Mouse (Mus musculus): ENCODE results near the gene Ccdc149.
A peak's percentile ranks its signal among the peaks of the same experiment; 100 is the strongest.

Gene Ccdc149

DNA sequence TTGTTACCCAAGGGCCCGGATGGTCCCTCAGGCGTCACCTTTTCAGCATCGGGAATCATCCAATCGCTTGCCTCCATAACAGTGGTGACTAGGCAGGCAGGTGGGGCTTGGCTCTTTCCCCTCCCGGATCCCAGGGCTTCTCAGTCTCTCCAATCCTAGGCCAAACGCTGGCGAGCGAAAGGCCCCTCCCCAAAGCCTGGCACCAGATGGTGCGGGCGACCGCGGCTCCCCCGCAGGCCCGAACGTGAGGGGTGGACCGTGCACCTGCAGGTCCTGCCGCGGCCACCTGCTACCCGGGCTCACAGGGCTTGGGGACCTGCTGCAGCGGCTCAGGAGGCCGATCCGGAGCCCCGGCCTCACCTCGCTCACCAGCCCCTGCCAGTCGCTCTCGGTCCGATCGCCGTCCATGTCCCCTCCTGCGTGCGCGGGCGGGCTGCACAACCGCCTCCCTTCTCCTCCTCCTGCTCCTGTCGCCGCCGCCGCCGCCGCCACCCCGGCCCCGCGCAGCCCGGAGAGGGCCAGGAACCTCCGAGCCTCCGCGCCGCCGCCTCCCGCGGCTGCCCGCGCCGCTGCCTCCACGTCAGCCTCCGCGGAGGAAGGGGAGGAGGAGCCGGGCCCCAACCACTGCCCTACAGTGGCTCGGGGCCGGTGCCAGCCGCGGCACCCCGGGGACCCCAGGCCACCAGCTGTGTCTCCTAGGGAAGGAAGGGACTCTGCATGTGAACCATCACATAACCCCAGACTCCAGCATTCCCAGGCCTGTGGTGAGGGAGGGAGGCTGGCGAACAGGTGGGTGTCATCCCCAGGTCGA lies at the start of gene Ccdc149:
Gene Ccdc149, minus strand, starts transcription at position 531 of the 811 bp plus-strand sequence.
- peak in 1 of 2 experiments; percentile 65 for DNase-seq (ENCODE audit: low spot score in 2 of 2)

DNA sequence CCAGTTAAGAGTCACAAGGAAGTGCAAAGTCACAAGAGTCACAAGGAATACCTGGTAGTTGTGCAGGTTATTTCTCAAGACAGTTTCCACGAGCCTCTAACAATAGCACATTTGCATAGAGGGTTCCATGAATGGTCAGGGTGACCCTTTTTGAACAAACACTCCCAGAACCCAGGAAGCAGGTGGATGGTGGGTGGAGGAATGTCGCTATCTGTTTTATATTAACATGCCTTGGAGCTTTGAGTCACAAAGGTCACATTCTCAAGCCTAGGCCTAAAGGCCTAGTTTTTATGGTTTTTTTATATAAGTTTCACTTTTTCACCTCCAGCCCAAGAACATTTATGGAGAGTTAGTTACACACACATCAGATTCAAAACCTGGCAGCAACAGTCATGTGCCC lies 48.6 kb upstream of the Ccdc149 start:
- no peak for DNase-seq (ENCODE audit: low spot score in 2 of 2)

DNA sequence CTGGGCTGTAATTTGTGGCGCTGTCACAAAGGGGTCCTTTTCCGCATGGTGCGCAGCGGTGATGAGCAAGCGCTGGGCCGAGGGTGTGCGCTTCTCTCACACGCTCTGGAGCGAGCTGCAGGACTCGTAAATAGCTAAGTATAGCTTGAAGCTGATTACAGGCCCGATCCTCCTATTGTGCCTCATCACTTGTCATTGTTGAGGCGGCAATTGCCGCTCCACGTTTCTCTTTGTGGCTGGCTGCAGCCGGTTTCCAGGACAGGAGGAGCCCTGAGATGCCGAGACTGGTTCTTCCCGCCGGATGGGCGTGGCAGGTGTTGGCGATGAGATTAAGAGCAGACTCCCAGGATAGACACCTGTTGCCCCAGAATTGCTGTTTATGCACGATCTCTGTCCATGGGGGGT lies 44.8 kb upstream of the Ccdc149 start:
- DNase-seq (ENCODE audit: low spot score in 2 of 2) = no peak

DNA sequence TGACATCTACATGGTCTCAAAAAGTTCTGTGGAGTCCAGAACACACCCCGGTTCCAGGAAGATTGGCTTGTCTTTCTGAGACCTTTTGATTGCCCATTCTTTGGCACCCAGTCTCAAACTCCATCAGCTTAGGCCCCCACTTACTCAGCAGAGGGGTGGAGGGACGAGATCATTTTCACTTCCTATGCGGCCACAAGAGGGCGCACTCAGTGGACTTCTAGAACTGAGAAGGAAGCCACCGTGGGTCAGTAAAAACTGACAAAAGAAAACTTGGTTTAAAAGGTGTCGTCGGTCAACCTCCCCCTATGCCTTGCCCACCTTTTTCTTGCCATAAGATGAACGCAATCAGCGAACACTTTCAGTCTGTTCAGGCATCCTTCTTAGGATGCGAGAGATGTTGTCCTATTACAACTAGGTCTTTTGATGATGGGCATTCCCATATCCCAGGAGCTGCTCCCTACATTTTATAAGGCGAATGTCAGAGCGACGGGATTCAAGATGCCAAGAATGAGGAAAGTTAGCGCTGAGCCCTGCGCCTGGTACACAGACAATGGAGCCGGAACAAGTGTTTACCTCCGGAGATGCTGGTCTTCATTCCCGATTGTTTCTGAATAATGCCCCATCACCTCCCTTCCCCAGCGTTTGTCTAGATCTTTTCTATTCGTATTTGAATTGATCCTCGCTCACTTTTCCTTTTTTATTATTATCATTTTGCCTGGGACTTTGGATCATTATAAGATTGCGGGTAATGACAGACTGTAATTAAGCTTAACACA lies 44.1 kb upstream of the Ccdc149 start:
- DNase-seq (ENCODE audit: low spot score in 2 of 2) = peak; percentile 45 to 80

DNA sequence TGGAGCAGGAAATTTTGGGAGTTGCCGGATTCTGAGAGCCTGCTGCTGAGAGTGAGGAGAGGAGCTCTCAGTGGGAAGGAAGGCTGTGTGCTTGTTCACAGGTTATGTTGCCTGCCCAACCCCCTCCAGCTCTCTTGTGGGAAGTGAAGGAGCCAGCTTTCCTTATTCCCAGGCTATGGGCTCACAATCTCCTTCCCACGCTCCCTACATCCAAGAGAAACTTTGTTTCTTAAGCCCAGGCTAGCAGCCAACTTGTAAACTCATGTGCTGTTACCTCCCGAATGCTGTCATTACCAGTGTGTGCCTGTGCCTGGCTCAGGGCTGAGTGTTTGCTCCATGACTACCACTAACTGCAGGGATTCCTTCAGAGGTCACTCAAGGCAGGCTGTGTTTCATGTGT lies 39.8 kb upstream of the Ccdc149 start:
- DNase-seq (ENCODE audit: low spot score in 2 of 2) = no peak

DNA sequence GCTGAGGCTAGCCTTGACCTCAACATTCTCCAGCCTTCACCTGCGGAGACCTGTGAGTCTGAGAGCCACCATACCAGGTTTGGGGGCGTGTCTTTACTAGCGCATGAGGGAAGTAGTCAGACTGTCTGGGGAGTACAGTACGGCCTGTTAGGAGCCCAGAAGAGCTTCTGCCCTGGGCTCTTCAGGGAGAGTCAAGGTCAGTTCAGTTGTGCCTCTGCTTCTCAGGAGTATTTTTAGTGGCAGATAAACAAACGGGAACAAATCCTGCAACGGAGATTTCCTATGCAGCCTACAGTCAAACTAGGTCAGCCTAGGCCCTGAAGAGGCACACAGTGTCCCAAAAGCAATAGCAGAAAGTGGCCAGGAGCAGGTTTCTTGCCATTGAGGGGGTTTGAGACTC lies 38.1 kb upstream of the Ccdc149 start:
- no peak for DNase-seq (ENCODE audit: low spot score in 2 of 2)

DNA sequence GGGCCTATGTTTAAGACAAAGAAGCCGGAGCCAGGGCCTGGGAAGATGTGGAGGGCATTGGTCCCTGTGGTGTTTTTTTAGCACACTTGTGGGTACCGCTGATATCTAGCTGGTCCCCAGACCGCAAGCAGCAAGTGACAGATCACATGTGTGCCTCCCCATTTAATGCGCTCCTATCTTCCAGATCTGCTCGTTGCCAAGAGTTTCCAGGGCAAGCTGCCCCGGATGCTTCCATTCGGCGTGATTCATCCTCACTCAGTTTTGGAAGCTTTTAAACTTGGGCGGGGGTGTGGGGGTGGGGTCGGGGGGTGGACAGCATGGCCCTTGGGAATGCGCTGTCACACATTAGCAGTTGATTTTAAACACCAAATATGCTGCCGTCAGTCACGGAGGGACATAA lies 33.3 kb upstream of the Ccdc149 start:
- no peak for DNase-seq (ENCODE audit: low spot score in 2 of 2)

DNA sequence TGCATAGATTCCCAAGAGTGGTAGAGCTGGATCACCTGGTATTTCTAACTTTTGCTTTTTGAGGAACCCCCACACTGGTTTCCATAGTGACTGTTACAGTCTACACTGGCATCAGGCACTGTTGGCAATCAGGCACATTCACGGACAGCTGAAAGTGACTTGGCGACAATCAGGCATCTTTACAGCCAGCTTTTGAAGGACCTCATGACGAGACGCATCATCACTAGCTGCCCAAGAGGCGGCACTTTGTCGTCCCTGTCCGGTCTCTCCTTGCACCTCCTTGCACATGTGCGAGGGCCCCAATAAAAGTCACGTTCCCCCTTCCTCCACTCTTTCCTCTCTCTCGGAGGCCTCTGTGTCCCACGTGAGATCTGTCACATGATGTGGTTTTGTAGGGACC lies 32.8 kb upstream of the Ccdc149 start:
- DNase-seq (ENCODE audit: low spot score in 2 of 2) = no peak

DNA sequence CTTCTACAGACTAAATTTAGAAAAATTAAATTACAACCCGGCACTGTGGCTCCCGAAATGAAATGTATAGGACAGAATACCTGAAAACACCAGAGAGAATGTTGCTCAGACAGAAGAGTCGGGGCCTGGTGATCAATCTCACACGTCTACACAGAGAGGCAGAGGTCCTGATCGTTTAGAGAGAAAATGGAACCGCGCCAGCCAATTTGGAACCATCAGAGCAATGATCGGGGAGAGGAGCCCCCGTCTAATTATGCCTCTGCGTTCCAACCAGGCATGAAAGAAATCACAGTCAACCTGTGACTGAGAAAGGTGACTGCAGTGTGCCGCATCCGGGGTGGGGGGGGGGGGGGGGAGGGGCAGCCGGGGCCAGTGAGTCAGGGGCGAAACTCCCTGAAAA lies 24.4 kb upstream of the Ccdc149 start:
- no peak for DNase-seq (ENCODE audit: low spot score in 2 of 2)

DNA sequence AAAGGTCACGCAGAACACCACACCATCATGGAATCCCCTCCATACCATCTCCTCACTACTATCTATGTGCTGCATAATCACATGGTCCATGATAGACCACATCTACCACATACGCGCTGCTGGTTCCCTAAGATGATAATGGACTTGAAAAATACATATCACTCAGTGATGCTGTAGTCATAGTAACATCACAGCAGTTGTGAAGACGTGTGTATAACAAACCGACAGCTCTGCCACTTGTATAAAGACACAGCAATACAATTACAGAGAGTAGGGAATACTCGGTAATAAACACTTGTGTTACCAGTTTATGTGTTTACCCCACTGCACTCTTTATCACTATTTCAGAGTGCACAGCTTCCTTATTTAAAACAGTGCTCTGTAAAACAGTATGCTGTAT lies 20.2 kb upstream of the Ccdc149 start:
- no peak for DNase-seq (ENCODE audit: low spot score in 2 of 2)

DNA sequence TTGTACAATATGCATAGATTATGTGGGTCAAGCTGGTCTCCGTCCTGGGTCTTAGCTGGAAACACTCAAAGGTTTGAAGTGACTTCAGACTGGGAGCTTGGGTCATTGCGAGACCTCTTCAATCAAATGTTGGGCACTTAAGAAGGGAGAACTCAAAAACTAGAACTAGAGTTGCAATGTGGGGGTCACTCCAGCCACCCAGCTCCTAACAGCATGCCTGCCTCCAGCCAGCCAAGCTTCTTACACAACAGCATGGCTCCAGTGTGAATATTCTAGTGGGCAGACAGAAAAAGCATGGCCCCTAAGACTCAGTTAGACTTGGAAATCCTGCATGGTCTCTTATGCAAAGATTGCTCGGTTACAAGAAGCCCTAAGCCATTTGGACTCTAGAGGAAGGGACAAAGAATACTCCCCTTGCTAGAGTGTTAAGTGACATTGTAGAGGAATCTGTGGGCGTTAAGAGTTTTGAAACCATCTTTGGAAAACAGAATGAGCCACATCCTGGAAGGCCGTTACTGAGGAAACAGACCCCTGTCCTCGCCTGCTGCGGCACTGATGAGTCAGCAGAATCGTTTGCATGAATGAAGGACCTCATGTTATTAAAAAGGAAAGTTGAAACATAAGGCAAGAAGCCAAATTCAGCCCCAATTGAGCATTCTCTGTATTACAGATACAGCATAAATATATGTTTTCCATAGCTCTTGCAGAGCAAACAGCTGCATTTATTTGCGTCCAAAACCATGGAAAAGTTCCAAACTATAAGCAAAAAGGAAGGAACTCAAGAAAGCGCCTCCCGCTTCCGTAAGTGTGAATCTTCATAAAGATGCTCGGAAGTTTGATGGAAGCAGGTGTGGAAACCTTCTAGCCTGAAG lies 16.5 kb upstream of the Ccdc149 start:
- no peak for DNase-seq (ENCODE audit: low spot score in 2 of 2)

DNA sequence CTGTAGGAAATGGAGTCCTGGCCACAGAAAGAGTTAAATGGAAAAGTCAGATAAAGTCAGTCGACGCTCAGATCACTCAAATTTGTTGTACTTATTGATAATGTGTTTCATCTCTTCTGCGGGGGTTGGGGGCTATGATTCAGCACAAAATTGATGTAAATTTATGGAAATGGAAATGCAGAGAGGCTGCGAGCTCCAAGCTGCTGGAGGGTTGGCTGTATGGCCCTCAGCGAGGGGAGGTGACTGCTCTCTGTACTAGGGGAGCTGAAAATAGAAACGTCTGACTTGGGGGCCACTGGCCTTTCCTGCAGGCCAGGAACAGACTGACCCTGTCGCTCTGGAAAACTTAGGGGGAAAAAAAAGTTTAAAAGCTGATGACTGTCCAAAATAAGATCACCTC lies 5.5 kb upstream of the Ccdc149 start:
- no peak for DNase-seq (ENCODE audit: low spot score in 2 of 2)

DNA sequence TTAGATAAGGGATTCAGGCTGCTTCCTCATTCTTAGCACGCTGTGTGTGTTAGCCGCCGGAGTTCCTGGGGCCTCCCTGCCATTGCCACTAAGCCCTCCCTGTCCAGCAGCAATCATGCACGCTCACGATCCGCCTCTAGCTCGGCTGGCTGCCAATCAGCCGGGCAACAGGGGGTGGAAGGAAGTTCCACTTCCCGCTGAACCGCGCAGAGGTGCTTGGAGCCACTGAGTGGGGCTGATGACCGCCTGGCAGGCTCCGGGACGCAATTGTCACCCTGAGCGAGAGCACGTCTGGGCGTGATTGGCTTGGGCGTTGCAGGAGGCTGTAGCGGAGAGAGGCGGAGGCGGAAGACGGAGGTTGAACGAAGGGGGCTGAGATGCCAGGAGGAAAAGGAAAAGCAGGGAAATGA lies 5.0 kb upstream of the Ccdc149 start:
- peak; percentile 66 to 78 for DNase-seq (ENCODE audit: low spot score in 2 of 2)

DNA sequence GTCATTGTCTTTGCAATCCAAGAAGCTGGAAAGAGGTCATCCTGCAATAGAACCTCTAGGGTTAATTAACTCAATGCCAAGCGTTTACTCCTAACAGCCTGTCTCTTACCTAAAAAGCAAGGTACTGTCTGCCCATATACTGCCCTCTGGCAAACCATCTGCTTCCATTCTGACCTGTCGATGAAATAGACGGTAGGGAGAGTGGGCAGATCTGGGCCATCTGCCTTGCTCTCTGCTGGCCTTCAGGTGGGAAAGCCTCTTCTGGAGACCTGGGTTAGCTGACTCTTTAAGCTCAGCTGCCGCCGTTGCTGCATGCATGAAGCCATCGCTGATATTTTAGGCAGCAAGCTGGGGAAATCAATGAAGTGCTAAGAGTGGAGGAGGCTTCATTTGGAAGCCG lies 2.7 kb upstream of the Ccdc149 start:
- no peak for DNase-seq (ENCODE audit: low spot score in 2 of 2)

DNA sequence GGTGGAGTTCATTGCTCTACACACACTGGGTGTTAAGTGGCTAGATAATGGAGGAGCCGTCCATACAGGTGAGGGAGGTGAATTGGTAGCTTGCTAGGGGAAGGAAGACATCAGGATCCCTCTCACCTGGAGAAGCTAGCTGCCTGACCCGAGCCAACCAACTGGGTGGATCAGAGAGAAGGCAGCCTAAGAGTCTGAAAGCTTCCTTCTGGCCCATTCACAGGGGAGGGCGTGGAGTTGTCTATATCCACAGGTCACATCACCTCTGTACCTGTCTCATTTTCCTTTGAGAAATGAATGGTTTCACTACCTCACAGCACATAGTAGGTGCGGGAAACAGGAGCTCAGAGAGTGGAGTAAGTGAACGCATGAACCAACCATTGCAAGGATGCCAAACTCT lies 770 bp downstream of the Ccdc149 start:
- DNase-seq (ENCODE audit: low spot score in 2 of 2) = no peak

DNA sequence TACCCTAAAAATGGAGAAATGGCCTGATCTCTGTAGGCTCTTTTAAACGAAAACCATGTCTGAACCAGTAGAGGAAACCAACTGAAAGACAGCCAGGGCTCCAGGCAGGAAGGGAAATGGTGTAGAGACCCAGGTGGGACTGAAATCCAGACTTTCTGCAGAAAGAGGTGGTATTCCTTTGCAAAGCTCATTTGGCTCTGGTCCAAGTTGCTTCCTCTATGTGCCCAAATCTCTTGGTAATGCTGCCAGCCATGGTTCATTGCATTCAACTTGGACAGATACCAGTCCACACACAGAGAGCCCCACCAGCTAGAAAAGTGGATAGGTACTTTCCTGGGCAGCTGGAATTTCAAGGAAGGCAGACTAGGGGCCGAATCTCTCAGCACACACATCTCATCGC lies 3.5 kb downstream of the Ccdc149 start:
- DNase-seq (ENCODE audit: low spot score in 2 of 2) = no peak

DNA sequence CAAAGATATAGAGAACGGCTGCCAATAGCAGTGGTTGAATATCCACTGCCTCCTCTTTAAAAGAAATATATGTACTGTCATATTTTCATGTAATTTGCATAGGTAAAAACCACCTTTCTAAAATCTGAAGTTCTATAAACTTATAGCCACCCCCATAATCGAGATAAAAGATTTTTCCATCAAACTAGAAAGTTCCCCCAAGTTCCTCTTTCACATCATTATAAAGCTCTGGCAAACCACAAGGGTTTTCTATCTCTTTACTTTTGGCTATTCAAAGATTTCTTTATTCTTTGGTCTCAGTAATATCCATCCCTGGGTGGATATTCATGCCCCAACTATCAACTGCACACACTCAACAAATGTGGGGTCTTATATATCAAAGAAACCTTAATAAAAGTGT lies 8.9 kb downstream of the Ccdc149 start:
- no peak for DNase-seq (ENCODE audit: low spot score in 2 of 2)

DNA sequence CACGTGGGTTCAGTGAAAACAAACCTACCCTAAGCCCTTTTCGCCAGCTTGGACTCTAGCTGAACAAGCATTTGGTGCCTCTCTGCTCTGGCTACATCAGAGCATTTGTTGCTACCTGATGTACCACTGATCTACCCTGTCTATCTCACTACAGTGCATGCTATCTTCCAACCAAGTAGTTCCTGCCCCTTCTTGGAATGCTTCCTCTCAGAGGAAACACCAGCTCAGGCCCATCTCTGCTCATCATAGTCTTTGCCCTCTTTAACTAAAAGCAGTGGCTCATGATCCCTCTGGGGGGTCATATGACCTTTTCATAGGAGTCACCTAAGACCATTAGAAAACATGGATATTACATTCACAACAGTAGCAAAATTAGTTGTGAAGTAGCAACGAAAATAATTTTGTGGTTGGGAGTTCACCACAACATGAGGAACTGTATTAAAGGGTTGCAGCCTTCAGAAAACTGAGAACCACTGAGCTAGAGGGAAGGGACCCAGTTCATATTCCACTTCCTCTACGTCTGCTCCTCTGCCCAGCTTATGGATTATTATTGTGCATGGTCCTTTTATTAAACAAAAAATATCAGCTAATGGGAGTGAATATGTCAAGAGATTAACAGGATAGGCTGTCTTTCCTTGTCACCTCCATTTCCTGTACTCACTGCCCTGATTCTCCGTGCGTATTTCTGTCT lies 9.7 kb downstream of the Ccdc149 start:
- DNase-seq (ENCODE audit: low spot score in 2 of 2) = no peak

DNA sequence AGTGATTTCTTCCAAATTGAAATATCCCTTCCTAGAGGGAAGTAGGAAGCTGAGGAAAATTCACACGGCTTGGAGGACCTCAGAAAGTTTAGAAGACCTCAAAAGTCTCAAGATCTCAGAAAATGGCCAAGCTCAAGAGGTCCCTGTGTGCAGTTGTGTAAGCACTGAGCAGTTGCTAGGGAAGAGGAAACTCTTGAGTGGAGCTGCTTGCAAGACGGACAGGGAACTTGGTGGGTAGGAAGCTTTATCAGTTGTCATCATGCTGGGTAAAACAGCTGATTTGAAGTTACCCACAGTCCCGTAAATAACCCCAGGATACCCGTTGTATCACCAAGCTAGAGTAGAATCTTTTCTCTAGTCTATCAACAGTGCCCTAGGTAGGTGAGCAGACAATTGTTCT lies 12.0 kb downstream of the Ccdc149 start:
- no peak for DNase-seq (ENCODE audit: low spot score in 2 of 2)

DNA sequence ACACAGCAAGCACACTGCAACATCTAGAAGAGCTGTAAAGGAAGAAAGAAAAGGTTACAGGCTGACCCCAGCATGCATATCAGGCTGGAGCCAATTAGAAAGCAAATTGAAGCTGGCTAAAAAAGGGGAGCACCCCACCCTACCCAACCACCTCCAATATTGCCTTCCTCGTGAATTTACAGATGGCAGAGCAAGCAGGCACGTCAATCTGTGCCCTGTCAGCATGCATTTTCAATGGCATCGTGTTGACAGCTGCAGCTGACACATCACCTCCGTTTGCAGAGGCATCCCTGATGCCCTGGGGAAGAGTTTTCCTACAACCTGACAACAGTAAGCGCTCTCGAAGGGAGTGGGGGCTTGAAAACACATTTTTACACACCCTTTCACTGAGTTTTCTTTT lies 14.2 kb downstream of the Ccdc149 start:
- DNase-seq (ENCODE audit: low spot score in 2 of 2) = no peak

DNA sequence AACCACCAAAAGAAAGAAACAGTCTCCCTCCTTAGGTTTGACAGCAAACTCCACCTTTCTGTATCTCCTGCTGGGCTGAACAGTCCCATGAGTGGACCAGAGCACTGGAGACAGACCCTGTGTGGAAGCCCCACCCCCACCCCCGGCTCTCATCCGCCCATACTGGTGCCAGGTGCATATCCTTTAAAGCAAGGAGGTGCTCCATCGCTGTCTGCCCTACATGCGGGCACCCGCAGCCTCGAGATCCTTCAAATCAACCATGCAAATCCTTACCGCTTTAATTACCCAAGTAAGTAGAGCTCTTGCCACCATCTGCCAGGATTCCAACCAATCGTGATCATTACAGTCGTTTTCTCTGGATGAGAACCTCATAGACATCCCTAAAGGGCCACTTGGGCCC lies 20.5 kb downstream of the Ccdc149 start:
- DNase-seq (ENCODE audit: low spot score in 2 of 2) = no peak

DNA sequence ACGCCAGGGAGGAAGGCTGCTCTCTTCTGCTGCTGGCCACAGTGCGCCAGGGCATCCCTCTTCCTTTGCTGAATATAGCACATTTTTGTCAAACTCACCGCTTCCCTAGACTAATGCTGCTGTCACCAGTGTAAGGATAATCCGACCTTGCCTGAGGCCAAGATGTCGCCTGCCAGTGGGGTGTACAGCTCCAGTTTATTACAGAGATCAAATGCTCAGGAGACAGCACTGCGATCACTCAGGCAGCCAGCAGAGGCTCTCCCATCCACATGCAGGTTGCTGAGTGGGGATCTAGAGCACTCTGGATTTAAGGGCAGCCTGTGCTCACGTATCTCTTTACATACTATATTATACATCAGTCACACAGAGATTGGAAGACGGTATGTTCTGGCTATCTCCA lies 22.1 kb downstream of the Ccdc149 start:
- no peak for DNase-seq (ENCODE audit: low spot score in 2 of 2)
